Mouse (Mus musculus) stomach, postnatal 0 days (tissue): ENCODE measurements around the gene Zfp92.

Experiments
- CTCF ChIP-seq: IDR thresholded peaks from 2 replicates; pipeline ENCODE4 v1.5.1; 2016; ENCODE audit warnings: antibody characterized with exemption, low read depth, mild to moderate bottlenecking, moderate library complexity
- EP300 ChIP-seq: optimal IDR thresholded peaks from 2 replicates; pipeline ENCODE3; 2016; ENCODE audit warnings: antibody characterized with exemption

DNA sequence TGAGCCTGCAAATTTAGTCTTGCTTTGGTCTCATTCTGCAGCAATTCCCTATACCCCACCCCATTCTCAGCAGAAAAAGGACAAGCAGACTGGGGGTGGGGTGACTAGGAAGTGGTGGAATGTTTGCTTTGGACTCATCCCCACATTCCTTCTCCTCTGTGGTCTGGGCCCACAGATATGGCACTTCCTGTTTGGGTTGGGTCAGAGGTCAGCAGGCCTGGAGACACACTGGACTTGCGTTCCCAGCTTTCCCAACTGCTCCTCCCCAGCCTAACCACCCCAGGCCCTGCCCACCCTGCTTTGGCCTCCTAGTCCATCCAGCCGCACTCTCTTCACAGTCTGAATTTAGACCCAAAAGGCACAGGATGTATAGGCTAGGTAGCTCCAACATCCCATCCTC is 65.7 kb downstream of the Zfp92 start:
- TF ChIP-seq CTCF = no peak
- TF ChIP-seq EP300 = no peak
